In genomic region chr12:79761217-79761616, GRCm38 (mm10) we compare ENCODE assay signal across 14 mouse cellular contexts.
DNase-seq lines count a peak whose midpoint lies in the region; ATAC-seq and TF ChIP-seq lines count a peak whose summit lies in the region.
"Had no signal": no experiment of that assay in that cellular context is flagged by ENCODE, and none has a peak within 500 bp of the region (broad histone marks: within the 10 kb centered on the region; RNA-seq: fewer than 3 reads in every experiment).

No protein-coding gene starts in this region.

- H3K4me1 ChIP-seq in heart, embryonic 13.5 days: peaks cover 72% of the 10 kb centered on the region
- peaks cover 43% of the 10 kb centered on the region for H3K4me1 ChIP-seq in lung, embryonic 14.5 days (ENCODE audit: insufficient read depth)
- peaks cover 43% of the 10 kb centered on the region for H3K4me1 ChIP-seq in embryonic facial prominence, embryonic 15.5 days

- H3K9me3 ChIP-seq in heart, embryonic 13.5 days: no peaks in the 10 kb centered on the region
- H3K9me3 ChIP-seq in lung, embryonic 14.5 days (ENCODE audit: low read depth, low read length): no peaks in the 10 kb centered on the region
- no peaks in the 10 kb centered on the region for H3K9me3 ChIP-seq in embryonic facial prominence, embryonic 15.5 days (replicated peaks)
- H3K9me3 ChIP-seq: embryonic facial prominence, embryonic 13.5 days; hindbrain, embryonic 12.5 days; limb, embryonic 12.5 days; liver, embryonic 13.5 days had no signal

- no peaks in the 10 kb centered on the region for H3K36me3 ChIP-seq in heart, embryonic 13.5 days
- H3K36me3 ChIP-seq in lung, embryonic 14.5 days (ENCODE audit: insufficient read depth): no peaks in the 10 kb centered on the region
- H3K36me3 ChIP-seq in embryonic facial prominence, embryonic 15.5 days: no peaks in the 10 kb centered on the region
- H3K36me3 ChIP-seq: embryonic facial prominence, embryonic 13.5 days; hindbrain, embryonic 12.5 days; limb, embryonic 12.5 days; liver, embryonic 13.5 days had no signal

- H3K4me3 ChIP-seq in heart, embryonic 13.5 days: no peak overlapping the region
- no peak overlapping the region for H3K4me3 ChIP-seq in lung, embryonic 14.5 days (ENCODE audit: low read depth, low read length)
- no peak overlapping the region for H3K4me3 ChIP-seq in embryonic facial prominence, embryonic 15.5 days (replicated peaks)
- H3K4me3 ChIP-seq: embryonic facial prominence, embryonic 13.5 days; hindbrain, embryonic 12.5 days; limb, embryonic 12.5 days; liver, embryonic 13.5 days had no signal

- peak overlapping the region; percentile 78 for H3K27ac ChIP-seq in heart, embryonic 13.5 days (replicated peaks)
- H3K27ac ChIP-seq in lung, embryonic 14.5 days (ENCODE audit: low read depth): peak overlapping the region; percentile 89; the same call in 1 of the 2 replicates
- H3K27ac ChIP-seq in embryonic facial prominence, embryonic 15.5 days (replicated peaks): 0 out of 2 replicates have a peak overlapping the region, but pooled peaks have one; percentile 4
- H3K27ac ChIP-seq: embryonic facial prominence, embryonic 13.5 days; hindbrain, embryonic 12.5 days; limb, embryonic 12.5 days had no signal

- DNase-seq in heart, postnatal 25 days (ENCODE audit: low spot score): no peak
- peak; percentile 74 for DNase-seq in lung, embryonic 14.5 days
- no peak for DNase-seq in lung, postnatal 25 days (ENCODE audit: low spot score)
- DNase-seq in NIH3T3 (ENCODE audit: low read depth) (peak; percentile 36), adipocyte (ENCODE audit: low spot score) (no peak)
- DNase-seq: cerebellum, adult 8-10 months; liver, embryonic 13.5 days; thymus, postnatal 14 days had no signal

- H3K9ac ChIP-seq in heart, embryonic 13.5 days: no peak overlapping the region
- no peak overlapping the region for H3K9ac ChIP-seq in lung, embryonic 14.5 days
- H3K9ac ChIP-seq in embryonic facial prominence, embryonic 15.5 days: no peak overlapping the region
- H3K9ac ChIP-seq: embryonic facial prominence, embryonic 13.5 days; hindbrain, embryonic 12.5 days; limb, embryonic 12.5 days; liver, embryonic 13.5 days had no signal

- ATAC-seq in heart, embryonic 13.5 days (ENCODE audit: extremely low read depth, insufficient number of reproducible peaks, low FRiP score, low TSS enrichment): no peak
- peak; percentile 74 for ATAC-seq in lung, embryonic 14.5 days (ENCODE audit: insufficient read depth)
- ATAC-seq in embryonic facial prominence, embryonic 15.5 days (ENCODE audit: insufficient number of reproducible peaks, low FRiP score, low TSS enrichment, low read depth): no peak
- ATAC-seq: midbrain, embryonic 16.5 days had no signal

- 50% methylated on average over 2 of the region's 2 CpGs for WGBS in heart, embryonic 13.5 days
- WGBS in lung, embryonic 14.5 days: 52% methylated on average over 2 of the region's 2 CpGs
- WGBS in embryonic facial prominence, embryonic 15.5 days: 65% methylated on average over 2 of the region's 2 CpGs

- no peak for TF ChIP-seq CTCF in lung, embryonic 14.5 days (IDR thresholded peaks at IDR 0.05; ENCODE audit: low read depth)

- H3K27me3 ChIP-seq in heart, embryonic 13.5 days (replicated peaks): no peaks in the 10 kb centered on the region
- H3K27me3 ChIP-seq in lung, embryonic 14.5 days (ENCODE audit: insufficient read depth, low read length): no peaks in the 10 kb centered on the region
- no peaks in the 10 kb centered on the region for H3K27me3 ChIP-seq in embryonic facial prominence, embryonic 15.5 days
- H3K27me3 ChIP-seq: embryonic facial prominence, embryonic 13.5 days; hindbrain, embryonic 12.5 days; limb, embryonic 12.5 days; liver, embryonic 13.5 days had no signal

- no peak overlapping the region for H3K4me2 ChIP-seq in heart, embryonic 13.5 days
- H3K4me2 ChIP-seq in lung, embryonic 14.5 days: no peak overlapping the region
- H3K4me2 ChIP-seq in embryonic facial prominence, embryonic 15.5 days (replicated peaks): no peak overlapping the region
- H3K4me2 ChIP-seq: embryonic facial prominence, embryonic 13.5 days; hindbrain, embryonic 12.5 days; limb, embryonic 12.5 days; liver, embryonic 13.5 days had no signal

- intact Hi-C loops in heart, postnatal 25 days (cut with DNase I): no loop called here

Comparison
In these comparisons a context has a peak if more than half of its experiments do, and no peak if none do; other contexts are left out.
1. DNase-seq: peak in lung, embryonic 14.5 days (single experiment) and NIH3T3 (single experiment); none in heart, postnatal 25 days (single experiment), lung, postnatal 25 days (single experiment) and adipocyte (single experiment).
2. H3K27ac ChIP-seq: peak in every context shown above with its lines; median percentile 89 in lung, embryonic 14.5 days; 78 in heart, embryonic 13.5 days; 4 in embryonic facial prominence, embryonic 15.5 days.